In the genomic region with DNA sequence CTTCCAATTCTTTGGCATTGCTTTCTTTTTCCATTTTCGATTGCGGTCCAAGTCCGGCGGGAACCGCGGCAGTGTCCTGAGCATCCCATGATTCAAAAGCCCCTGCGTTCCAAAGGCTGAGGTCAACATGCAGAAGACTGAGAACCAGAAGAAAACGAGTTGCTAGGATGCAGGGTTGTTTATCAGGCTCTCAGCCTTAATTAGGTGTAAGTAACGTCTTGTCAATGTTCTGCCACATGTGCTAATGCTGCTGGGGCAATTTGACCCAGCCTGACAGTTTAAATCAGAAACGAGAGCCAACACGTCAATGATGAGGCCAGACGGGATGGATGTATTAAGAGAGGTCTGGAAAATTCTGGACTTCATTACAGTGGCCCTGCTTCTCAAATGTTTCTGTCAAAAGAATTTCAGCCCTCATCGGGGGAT, we compare ENCODE assay signal across 17 mouse cellular contexts.
DNase-seq lines count a peak whose midpoint lies in the region; ATAC-seq and TF ChIP-seq lines count a peak whose summit lies in the region.
"Had no signal": no experiment of that assay in that cellular context is flagged by ENCODE, and none has a peak within 500 bp of the region (broad histone marks: within the 10 kb centered on the region; RNA-seq: fewer than 3 reads in every experiment).

No protein-coding gene starts in this region.

- no peak for TF ChIP-seq CTCF in lung, adult 2 months (IDR thresholded peaks at IDR 0.05; ENCODE audit: insufficient read depth, low read length)

- H3K27ac ChIP-seq in heart, embryonic 10.5 days: no peak overlapping the region
- no peak overlapping the region for H3K27ac ChIP-seq in hindbrain, embryonic 16.5 days (ENCODE audit: low read depth, low read length)
- H3K27ac ChIP-seq: hindbrain, embryonic 10.5 days; macrophage; midbrain, embryonic 12.5 days had no signal

- H3K36me3 ChIP-seq in heart, embryonic 10.5 days: no peaks in the 10 kb centered on the region
- no peaks in the 10 kb centered on the region for H3K36me3 ChIP-seq in hindbrain, embryonic 16.5 days (ENCODE audit: control insufficient read depth, insufficient read depth, low read length)
- H3K36me3 ChIP-seq: hindbrain, embryonic 10.5 days; midbrain, embryonic 12.5 days had no signal

- intact Hi-C loops in heart, postnatal 25 days (cut with DNase I): no loop called here

- H3K9ac ChIP-seq in hindbrain, embryonic 16.5 days (ENCODE audit: low read depth, low read length): no peak overlapping the region
- H3K9ac ChIP-seq: midbrain, embryonic 12.5 days had no signal

- DNase-seq in heart, embryonic 10.5 days (ENCODE audit: low spot score): peak; percentile 71
- DNase-seq in heart, postnatal 25 days (ENCODE audit: low spot score): no peak
- peak; percentile 49 for DNase-seq in gastrocnemius, postnatal 25 days
- DNase-seq in lung, adult 2 months: peak; percentile 6
- DNase-seq in lung, postnatal 4 days: peak; percentile 35 to 76
- DNase-seq in ovary, postnatal 14 days (ENCODE audit: low spot score): no peak
- DNase-seq: B cell, adult 2 months; cerebellum, postnatal 25 days; kidney, postnatal 25 days; left cerebral cortex, postnatal 4 days had no signal

- H3K4me3 ChIP-seq in heart, embryonic 10.5 days: no peak overlapping the region
- H3K4me3 ChIP-seq in lung, adult 2 months (replicated peaks; ENCODE audit: extremely low read depth, low read depth, low read length): no peak overlapping the region
- no peak overlapping the region for H3K4me3 ChIP-seq in hindbrain, embryonic 16.5 days (ENCODE audit: low read length)
- H3K4me3 ChIP-seq: hindbrain, embryonic 10.5 days; midbrain, embryonic 12.5 days had no signal

- no peaks in the 10 kb centered on the region for H3K9me3 ChIP-seq in heart, embryonic 10.5 days
- H3K9me3 ChIP-seq in hindbrain, embryonic 16.5 days (ENCODE audit: control insufficient read depth, low read length): no peaks in the 10 kb centered on the region
- H3K9me3 ChIP-seq: hindbrain, embryonic 10.5 days; midbrain, embryonic 12.5 days had no signal

- H3K27me3 ChIP-seq in heart, embryonic 10.5 days (ENCODE audit: insufficient read depth, poor library complexity, severe bottlenecking): no peaks in the 10 kb centered on the region
- H3K27me3 ChIP-seq in hindbrain, embryonic 16.5 days (replicated peaks; ENCODE audit: control insufficient read depth, insufficient read depth, low read length): no peaks in the 10 kb centered on the region
- H3K27me3 ChIP-seq: midbrain, embryonic 12.5 days had no signal

- no peak overlapping the region for H3K4me2 ChIP-seq in hindbrain, embryonic 16.5 days (ENCODE audit: low read length)
- H3K4me2 ChIP-seq: midbrain, embryonic 12.5 days had no signal

- no peak for TF ChIP-seq POLR2A in lung, adult 2 months (IDR thresholded peaks at IDR 0.05; ENCODE audit: borderline replicate concordance, extremely low read depth, low read depth, low read length)

- H3K4me1 ChIP-seq in heart, embryonic 10.5 days: peaks cover 11% of the 10 kb centered on the region
- H3K4me1 ChIP-seq in lung, adult 2 months (ENCODE audit: control insufficient read depth, insufficient read depth, low read length): no peaks in the 10 kb centered on the region; the same call in none of the 2 replicates
- H3K4me1 ChIP-seq in hindbrain, embryonic 16.5 days (ENCODE audit: control insufficient read depth, insufficient read depth, low read depth, low read length): no peaks in the 10 kb centered on the region; the same call in 1 of the 2 replicates
- H3K4me1 ChIP-seq: midbrain, embryonic 12.5 days had no signal

- ATAC-seq in hindbrain, embryonic 16.5 days: no peak
- ATAC-seq in CD4-positive, CD25-positive, alpha-beta regulatory T cell, adult 4 months: no peak
- ATAC-seq: forebrain, embryonic 14.5 days; intestine, postnatal 0 days had no signal

- 65% methylated on average over 13 of the region's 13 CpGs for WGBS in heart, embryonic 10.5 days
- 52% methylated on average over 13 of the region's 13 CpGs for WGBS in lung, adult 2 months
- WGBS in hindbrain, embryonic 16.5 days: 65% methylated on average over 13 of the region's 13 CpGs

Comparison
In these comparisons a context has a peak if more than half of its experiments do, and no peak if none do; other contexts are left out.
1. DNase-seq: peak in heart, embryonic 10.5 days (single experiment), gastrocnemius, postnatal 25 days (single experiment), lung, adult 2 months (single experiment) and lung, postnatal 4 days (2 of 2); none in heart, postnatal 25 days (single experiment) and ovary, postnatal 14 days (single experiment).